Mouse (Mus musculus) heart, embryonic 13.5 days (tissue): ENCODE data around the gene Thsd4. TPM values are rescaled to one million over a fixed set of nuclear protein-coding genes. Genes with fewer than 3 reads are reported as not detected.
A peak's percentile ranks its signal among the peaks of the same experiment; 100 is the strongest.

Experiments
- ATAC-seq: fragments of 200-750 bp; cut with Nextera tagmentation; 2 replicates; pipeline ENCODE4 v1.8.0; 2017; ENCODE audit warnings: moderate TSS enrichment; ENCODE audit not compliant: insufficient number of reproducible peaks, low FRiP score, low TSS enrichment; ENCODE audit errors: extremely low read depth
- H3K27ac ChIP-seq: fragments of 300-500 bp; sonication (generic); replicated peaks from 2 replicates; pipeline ENCODE4 v1.5.1; 2015; ENCODE audit warnings: moderate library complexity, mild to moderate bottlenecking, inconsistent platforms
- H3K27me3 ChIP-seq: fragments of 300-500 bp; sonication (generic); replicated peaks from 2 replicates; pipeline ENCODE4 v1.6.1; 2015; ENCODE audit warnings: mild to moderate bottlenecking, inconsistent platforms
- H3K36me3 ChIP-seq: fragments of 300-500 bp; sonication (generic); 2 replicates; pipeline ENCODE4 v1.6.1; 2015; ENCODE audit warnings: mild to moderate bottlenecking, inconsistent platforms
- H3K4me1 ChIP-seq: fragments of 300-500 bp; sonication (generic); 2 replicates; pipeline ENCODE4 v1.6.1; 2015; ENCODE audit warnings: inconsistent platforms
- H3K4me2 ChIP-seq: fragments of 300-500 bp; sonication (generic); 2 replicates; pipeline ENCODE4 v1.6.1; 2015; ENCODE audit warnings: inconsistent platforms, mild to moderate bottlenecking, moderate library complexity
- H3K4me3 ChIP-seq: fragments of 300-500 bp; sonication (generic); 2 replicates; pipeline ENCODE4 v1.5.1; 2015; ENCODE audit warnings: moderate library complexity, mild to moderate bottlenecking, inconsistent platforms
- H3K9ac ChIP-seq: fragments of 300-500 bp; sonication (generic); 2 replicates; pipeline ENCODE4 v1.6.1; 2015; ENCODE audit warnings: inconsistent platforms, mild to moderate bottlenecking, moderate library complexity
- H3K9me3 ChIP-seq: fragments of 300-500 bp; sonication (generic); 2 replicates; pipeline ENCODE4 v1.6.1; 2016; ENCODE audit warnings: inconsistent platforms
- WGBS: fragments of 180-500 bp; shearing (Covaris S2); methylation state at CpG from one replicate; pipeline ENCODE4 v1.1.7; 2015; ENCODE audit warnings: mixed read lengths; 5-methylcytosine and 5-hydroxymethylcytosine counted together
- polyA plus RNA-seq: library from polyadenylated mRNA; unstranded; fragments of >200 nt; fragmentation: Nextera tagmentation; extraction: Ambion mirVana; gene quantifications from 2 replicates; pipeline ENCODE4 v1.2.1, GENCODE M21; 2015

Gene Thsd4
- polyA plus RNA-seq, 1 experiment from 2014 or later, result 10.0 TPM

- H3K4me3 ChIP-seq, result no peak overlapping the region
- peaks cover 9% of the 10 kb centered on the region for H3K4me1 ChIP-seq
- ATAC-seq, result no peak
- H3K36me3 ChIP-seq, result no peaks in the 10 kb centered on the region
- no peak overlapping the region for H3K4me2 ChIP-seq
- no peaks in the 10 kb centered on the region for H3K9me3 ChIP-seq
- WGBS, result 77% methylated on average over 13 of the region's 13 CpGs
- no peaks in the 10 kb centered on the region for H3K27me3 ChIP-seq
- H3K9ac ChIP-seq, result no peak overlapping the region
- no peak overlapping the region for H3K27ac ChIP-seq
These were observed 262.2 kb downstream of the Thsd4 start for GRCm38 (mm10) chr9:60259626-60260025.

DNA sequence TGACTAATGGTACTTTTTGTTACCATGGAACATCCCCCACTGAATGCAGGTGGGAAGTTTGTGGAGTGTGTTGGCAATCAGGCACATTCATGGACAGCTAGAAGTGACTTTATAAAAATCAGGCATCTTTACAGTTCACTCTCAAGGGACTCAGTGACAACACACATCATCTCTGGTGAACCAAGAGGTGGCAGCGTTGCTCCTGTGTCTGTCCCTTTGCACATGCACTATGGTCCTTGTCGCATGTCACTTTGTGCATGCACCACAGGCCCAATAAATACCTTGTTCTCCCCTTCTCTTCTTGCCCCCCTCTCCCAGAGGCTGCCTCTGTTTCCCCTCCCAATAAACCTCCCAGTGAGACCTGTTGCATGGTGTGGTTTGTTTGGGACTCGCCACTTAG lies 270.1 kb downstream of the Thsd4 start:
- H3K36me3 ChIP-seq, result no peaks in the 10 kb centered on the region
- H3K27ac ChIP-seq, result no peak overlapping the region
- H3K9ac ChIP-seq, result no peak overlapping the region
- H3K27me3 ChIP-seq, result no peaks in the 10 kb centered on the region
- H3K4me2 ChIP-seq, result no peak overlapping the region
- 62% methylated on average over 3 of the region's 3 CpGs for whole genome bisulfite sequencing
- H3K9me3 ChIP-seq, result no peaks in the 10 kb centered on the region
- H3K4me3 ChIP-seq, result no peak overlapping the region
- H3K4me1 ChIP-seq, result no peaks in the 10 kb centered on the region
- ATAC-seq, result no peak

DNA sequence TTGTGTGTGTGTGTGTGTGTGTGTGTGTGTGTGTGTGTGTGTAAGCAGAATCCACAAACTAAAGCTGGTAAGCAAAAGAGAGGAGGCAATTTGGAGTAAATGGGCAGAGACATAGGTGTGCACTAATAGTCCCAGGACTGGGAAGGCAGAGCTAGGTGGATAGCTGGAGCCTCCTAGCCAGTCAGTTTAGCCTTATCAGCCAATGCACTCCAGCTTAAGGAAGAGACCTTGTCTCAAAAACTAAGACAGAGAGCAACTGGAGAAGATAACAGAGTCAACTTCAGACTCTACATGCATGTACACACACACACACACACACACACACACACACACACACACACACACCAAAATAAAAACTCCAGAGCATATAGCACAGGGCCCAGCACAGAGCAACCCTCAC lies 271.4 kb downstream of the Thsd4 start:
- H3K36me3 ChIP-seq, result no peaks in the 10 kb centered on the region
- H3K27me3 ChIP-seq, result no peaks in the 10 kb centered on the region
- no peak overlapping the region for H3K4me3 ChIP-seq
- no peak for ATAC-seq
- H3K27ac ChIP-seq, result no peak overlapping the region
- H3K4me1 ChIP-seq, result no peaks in the 10 kb centered on the region
- H3K9ac ChIP-seq, result no peak overlapping the region
- no peaks in the 10 kb centered on the region for H3K9me3 ChIP-seq
- H3K4me2 ChIP-seq, result no peak overlapping the region

- 59% methylated on average over 3 of the region's 3 CpGs for WGBS
- Histone ChIP-seq H3K4me3 (no peak overlapping the region), H3K4me1 (no peaks in the 10 kb centered on the region), H3K4me2 (no peak overlapping the region), H3K9me3 (no peaks in the 10 kb centered on the region), H3K27ac (no peak overlapping the region), H3K27me3 (no peaks in the 10 kb centered on the region), H3K9ac (no peak overlapping the region), H3K36me3 (no peaks in the 10 kb centered on the region)
- ATAC-seq, result no peak
These were observed 273.8 kb downstream of the Thsd4 start for GRCm38 (mm10) chr9:60247998-60248397.

DNA sequence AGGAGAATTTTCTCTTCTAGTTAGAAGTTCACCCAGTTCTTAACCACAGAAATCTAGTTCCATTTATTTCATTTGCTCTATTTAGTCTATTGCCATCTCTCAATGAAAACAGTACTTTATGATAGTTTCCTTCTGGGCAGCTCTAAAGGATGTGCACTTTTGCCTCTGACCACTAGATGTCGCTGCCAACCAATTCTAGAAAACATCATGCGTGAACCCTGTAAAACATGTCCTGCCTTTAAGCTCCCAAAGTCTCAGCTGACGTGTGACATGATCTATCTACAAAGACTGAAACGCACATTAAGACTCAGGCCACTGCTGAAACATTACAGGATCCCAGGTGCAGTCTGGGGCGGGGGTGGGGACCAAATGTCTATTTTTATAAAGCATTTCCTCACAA lies 276.9 kb downstream of the Thsd4 start:
- H3K27ac ChIP-seq, result no peak overlapping the region
- H3K9ac ChIP-seq, result no peak overlapping the region
- no peak for ATAC-seq
- no peaks in the 10 kb centered on the region for H3K36me3 ChIP-seq
- H3K9me3 ChIP-seq, result no peaks in the 10 kb centered on the region
- H3K4me2 ChIP-seq, result no peak overlapping the region
- WGBS, result 5% methylated on average over 5 of the region's 5 CpGs
- H3K27me3 ChIP-seq, result no peaks in the 10 kb centered on the region
- H3K4me3 ChIP-seq, result no peak overlapping the region
- no peaks in the 10 kb centered on the region for H3K4me1 ChIP-seq

DNA sequence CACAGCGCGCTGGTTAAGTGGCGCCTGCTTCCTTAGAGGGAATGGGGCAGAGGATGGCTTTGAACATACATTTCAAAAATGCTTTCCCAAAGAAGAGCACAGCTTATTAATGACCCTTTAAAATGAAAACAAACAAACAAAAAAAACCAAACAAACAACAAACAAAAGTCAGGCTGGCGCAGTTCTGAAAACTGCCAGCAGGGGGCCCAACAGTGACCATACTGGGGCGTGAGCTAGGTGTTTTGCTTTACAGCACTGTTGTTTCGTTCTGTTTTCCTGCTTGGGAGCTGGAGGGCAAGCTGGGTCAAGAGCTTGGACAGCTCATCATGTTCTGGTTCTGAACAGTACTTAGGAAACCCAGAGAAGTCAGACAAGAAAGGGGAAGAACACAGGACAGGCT lies 278.3 kb downstream of the Thsd4 start:
- Histone ChIP-seq H3K9me3 (no peaks in the 10 kb centered on the region), H3K36me3 (no peaks in the 10 kb centered on the region), H3K9ac (no peak overlapping the region), H3K27me3 (no peaks in the 10 kb centered on the region), H3K4me1 (no peaks in the 10 kb centered on the region), H3K4me3 (no peak overlapping the region), H3K27ac (no peak overlapping the region), H3K4me2 (no peak overlapping the region)
- no peak for ATAC-seq
- 68% methylated on average over 6 of the region's 6 CpGs for WGBS

- whole genome bisulfite sequencing, result 41% methylated on average over 4 of the region's 4 CpGs
- Histone ChIP-seq H3K4me1 (peaks cover 6% of the 10 kb centered on the region; the same call in 1 of the 2 replicates), H3K4me3 (no peak overlapping the region), H3K36me3 (no peaks in the 10 kb centered on the region), H3K4me2 (no peak overlapping the region), H3K27ac (no peak overlapping the region), H3K27me3 (no peaks in the 10 kb centered on the region), H3K9ac (no peak overlapping the region), H3K9me3 (no peaks in the 10 kb centered on the region)
- no peak for ATAC-seq
These were observed 284.2 kb downstream of the Thsd4 start for GRCm38 (mm10) chr9:60237667-60238066.

- Histone ChIP-seq H3K27ac (no peak overlapping the region), H3K4me2 (no peak overlapping the region), H3K4me3 (no peak overlapping the region), H3K9me3 (no peaks in the 10 kb centered on the region), H3K4me1 (peaks cover 12% of the 10 kb centered on the region), H3K36me3 (no peaks in the 10 kb centered on the region), H3K9ac (no peak overlapping the region), H3K27me3 (no peaks in the 10 kb centered on the region)
- 72% methylated on average over 9 of the region's 9 CpGs for WGBS
- ATAC-seq, result no peak
These were observed 285.7 kb downstream of the Thsd4 start for GRCm38 (mm10) chr9:60236155-60236554.

DNA sequence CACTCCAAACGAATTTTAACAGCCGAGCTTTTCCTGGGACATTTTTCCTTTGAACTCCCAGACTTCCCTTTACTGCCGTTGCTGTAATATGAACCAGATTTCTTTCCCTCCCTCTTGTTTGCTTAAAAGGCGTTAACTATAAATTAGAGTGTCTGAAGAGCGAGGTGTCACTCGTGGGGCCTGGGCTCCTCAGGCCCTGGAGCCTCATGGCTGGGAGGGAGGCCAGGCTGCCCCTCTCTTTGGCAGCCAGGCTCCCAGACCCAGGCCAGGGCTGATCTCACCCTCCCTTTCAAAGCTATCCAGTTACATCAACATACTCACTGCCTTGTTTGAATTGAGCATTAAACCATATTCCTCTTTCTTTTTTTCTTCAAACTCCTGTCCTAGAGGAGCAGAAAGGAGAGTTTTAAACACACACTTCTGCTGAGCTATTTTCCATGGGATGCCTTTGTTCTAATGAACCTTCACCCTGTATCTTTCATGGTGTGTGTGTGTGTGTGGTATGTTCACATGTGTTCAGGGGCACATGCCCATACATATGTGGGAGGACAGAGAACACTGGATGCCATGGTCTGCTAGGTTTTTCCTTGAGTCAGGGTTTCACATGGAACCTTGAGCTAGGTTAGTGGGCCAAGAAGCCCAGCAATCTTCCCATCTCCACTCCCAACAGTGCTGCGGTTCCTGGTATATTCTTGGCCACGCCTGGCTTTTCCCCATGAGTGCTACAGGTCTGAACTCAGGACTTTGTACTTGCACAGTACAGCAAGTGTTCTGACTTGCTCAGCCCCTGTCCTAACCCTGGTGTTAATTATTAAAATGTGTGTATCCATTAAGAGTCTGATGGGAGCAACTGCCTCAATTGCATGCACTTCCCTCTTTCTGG lies 287.4 kb downstream of the Thsd4 start:
- no peak for ATAC-seq
- Histone ChIP-seq H3K9me3 (no peaks in the 10 kb centered on the region), H3K9ac (no peak overlapping the region), H3K4me3 (no peak overlapping the region), H3K27ac (peak overlapping the region; percentile 24; the same call in 1 of the 2 replicates), H3K27me3 (no peaks in the 10 kb centered on the region), H3K36me3 (no peaks in the 10 kb centered on the region), H3K4me1 (peaks cover 16% of the 10 kb centered on the region), H3K4me2 (no peak overlapping the region)
- 53% methylated on average over 8 of the region's 8 CpGs for WGBS

- no peak for ATAC-seq
- Histone ChIP-seq H3K36me3 (no peaks in the 10 kb centered on the region), H3K4me3 (no peak overlapping the region), H3K4me1 (peaks cover 16% of the 10 kb centered on the region), H3K27me3 (no peaks in the 10 kb centered on the region), H3K4me2 (no peak overlapping the region), H3K9ac (no peak overlapping the region), H3K9me3 (no peaks in the 10 kb centered on the region), H3K27ac (no peak overlapping the region)
- WGBS, result 78% methylated on average over 9 of the region's 9 CpGs
These were observed 289.6 kb downstream of the Thsd4 start for GRCm38 (mm10) chr9:60231981-60232881.

DNA sequence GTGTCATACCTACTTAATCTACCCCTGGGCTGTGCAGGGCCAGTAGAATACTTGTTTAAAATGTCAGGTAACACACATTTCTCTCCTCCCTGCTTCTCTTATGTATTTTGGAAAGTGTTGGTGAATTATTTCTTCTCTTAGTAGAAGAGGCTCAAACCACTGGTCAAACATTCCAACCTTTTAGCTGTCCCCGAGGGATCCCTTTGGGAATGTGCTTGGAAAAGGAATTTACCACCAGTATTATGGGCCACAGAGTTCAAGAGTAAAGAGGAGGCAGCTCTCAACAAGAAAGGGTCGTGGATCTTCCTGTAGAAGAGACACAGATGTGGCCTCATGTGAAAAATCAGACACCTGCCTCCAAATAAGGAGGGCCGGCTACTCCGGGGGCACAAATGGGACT lies 292.4 kb downstream of the Thsd4 start:
- no peaks in the 10 kb centered on the region for H3K36me3 ChIP-seq
- H3K4me3 ChIP-seq, result no peak overlapping the region
- 72% methylated on average over 4 of the region's 4 CpGs for WGBS
- H3K9me3 ChIP-seq, result no peaks in the 10 kb centered on the region
- H3K4me2 ChIP-seq, result no peak overlapping the region
- H3K9ac ChIP-seq, result no peak overlapping the region
- H3K27ac ChIP-seq, result no peak overlapping the region
- H3K4me1 ChIP-seq, result peaks cover 13% of the 10 kb centered on the region
- no peak for ATAC-seq
- H3K27me3 ChIP-seq, result no peaks in the 10 kb centered on the region
